Mouse (Mus musculus): ENCODE measurements around the gene Mb21d2. TPM values are rescaled to one million over a fixed set of nuclear protein-coding genes. Genes with fewer than 3 reads are reported as not detected.
A peak's percentile ranks its signal among the peaks of the same experiment; 100 is the strongest.

Mb21d2 gene
- polyA plus RNA-seq, 1 experiment from 2014 or later = 4.7 TPM

DNA sequence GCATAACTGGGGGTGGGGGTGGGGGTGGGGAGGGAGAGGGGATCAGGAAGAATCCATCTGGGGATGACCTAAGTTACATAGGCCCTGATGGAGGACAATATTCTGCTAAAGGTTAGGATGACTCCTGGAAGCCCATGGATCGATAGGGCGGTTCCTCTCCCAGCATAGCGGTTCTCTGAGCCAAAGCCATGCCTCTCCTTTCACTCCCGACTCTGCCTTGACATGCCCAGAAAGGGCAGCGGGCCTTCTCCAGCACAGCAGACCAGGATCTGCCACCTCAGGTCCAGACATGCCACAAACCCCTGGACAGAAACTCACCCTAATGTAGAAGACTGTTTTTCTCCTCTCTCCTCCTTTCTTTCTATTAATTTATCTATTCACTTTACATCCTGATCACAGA, 44.8 kb downstream of the Mb21d2 start:
- no peak overlapping the region for H3K4me3 ChIP-seq (ENCODE audit: control insufficient read depth in 1 of 2, insufficient read depth in 1 of 2, low read depth in 1 of 2, low read length in 2 of 2)
- no peak overlapping the region for H3K4me2 ChIP-seq (ENCODE audit: low read length)
- H3K27me3 ChIP-seq (ENCODE audit: control insufficient read depth, insufficient read depth, low read length) = no peaks in the 10 kb centered on the region
- H3K27ac ChIP-seq (replicated peaks in 1 of 2; ENCODE audit: control insufficient read depth in 1 of 2, insufficient read depth in 1 of 2, low read depth in 2 of 2, low read length in 2 of 2) = no peak overlapping the region
- H3K36me3 ChIP-seq (ENCODE audit: control insufficient read depth, insufficient read depth, low read length) = no peaks in the 10 kb centered on the region
- 83% methylated on average over 5 of the region's 5 CpGs for WGBS
- peaks cover 28 to 33% of the 10 kb centered on the region in 2 experiments for H3K4me1 ChIP-seq (ENCODE audit: control insufficient read depth in 2 of 2, insufficient read depth in 2 of 2, low read length in 2 of 2)
- H3K9ac ChIP-seq (ENCODE audit: low read length) = no peak overlapping the region
- no peak for ATAC-seq (ENCODE audit: insufficient number of reproducible peaks, insufficient read depth, low FRiP score, low read depth)
- H3K9me3 ChIP-seq (ENCODE audit: control insufficient read depth, low read length) = peaks cover 3% of the 10 kb centered on the region

DNA sequence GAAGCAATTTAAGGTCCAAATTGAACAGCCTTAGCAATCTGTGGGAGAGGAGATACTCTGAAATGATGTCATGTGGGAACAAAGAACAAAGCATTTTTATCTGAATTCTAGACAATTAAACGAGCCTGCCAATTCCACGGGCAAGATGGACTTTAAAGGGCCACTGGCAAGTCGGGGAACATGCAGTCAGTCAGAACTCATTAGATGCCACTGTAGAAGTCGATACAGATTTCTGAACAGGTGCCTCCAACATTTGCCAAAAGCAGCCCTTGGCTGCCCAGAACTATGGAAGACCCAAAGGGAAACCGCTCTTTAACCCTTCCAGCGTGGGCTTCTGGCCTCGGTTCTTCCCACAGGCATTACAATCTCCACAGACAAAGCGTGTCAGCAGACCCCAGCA, 45.8 kb downstream of the Mb21d2 start:
- peaks cover 28 to 33% of the 10 kb centered on the region in 2 experiments for H3K4me1 ChIP-seq (ENCODE audit: control insufficient read depth in 2 of 2, insufficient read depth in 2 of 2, low read length in 2 of 2)
- H3K9ac ChIP-seq (ENCODE audit: low read length) = no peak overlapping the region
- no peak overlapping the region for H3K4me3 ChIP-seq (ENCODE audit: control insufficient read depth in 1 of 2, insufficient read depth in 1 of 2, low read depth in 1 of 2, low read length in 2 of 2)
- no peaks in the 10 kb centered on the region for H3K9me3 ChIP-seq (ENCODE audit: control insufficient read depth, low read length)
- H3K4me2 ChIP-seq (ENCODE audit: low read length) = no peak overlapping the region
- H3K27me3 ChIP-seq (ENCODE audit: control insufficient read depth, insufficient read depth, low read length) = no peaks in the 10 kb centered on the region
- no peaks in the 10 kb centered on the region for H3K36me3 ChIP-seq (ENCODE audit: control insufficient read depth, insufficient read depth, low read length)
- no peak overlapping the region for H3K27ac ChIP-seq (replicated peaks in 1 of 2; ENCODE audit: control insufficient read depth in 1 of 2, insufficient read depth in 1 of 2, low read depth in 2 of 2, low read length in 2 of 2)
- no peak for ATAC-seq (ENCODE audit: insufficient number of reproducible peaks, insufficient read depth, low FRiP score, low read depth)
- 68% methylated on average over 8 of the region's 8 CpGs for WGBS

GRCm38 (mm10) chr16:28882687-28883428, 46.6 kb downstream of the Mb21d2 start:
- Histone ChIP-seq H3K27me3 (ENCODE audit: control insufficient read depth, insufficient read depth, low read length) (no peaks in the 10 kb centered on the region), H3K4me3 (ENCODE audit: control insufficient read depth in 1 of 2, insufficient read depth in 1 of 2, low read depth in 1 of 2, low read length in 2 of 2) (no peak overlapping the region), H3K9me3 (ENCODE audit: control insufficient read depth, low read length) (no peaks in the 10 kb centered on the region), H3K36me3 (ENCODE audit: control insufficient read depth, insufficient read depth, low read length) (no peaks in the 10 kb centered on the region), H3K27ac (replicated peaks in 1 of 2; ENCODE audit: control insufficient read depth in 1 of 2, insufficient read depth in 1 of 2, low read depth in 2 of 2, low read length in 2 of 2) (peak overlapping the region; percentile 52 to 70), H3K4me2 (ENCODE audit: low read length) (peak overlapping the region; percentile 39), H3K9ac (ENCODE audit: low read length) (no peak overlapping the region), H3K4me1 (ENCODE audit: control insufficient read depth in 2 of 2, insufficient read depth in 2 of 2, low read length in 2 of 2) (peaks cover 28 to 33% of the 10 kb centered on the region in 2 experiments)
- WGBS = 24% methylated on average over 21 of the region's 21 CpGs
- ATAC-seq (ENCODE audit: insufficient number of reproducible peaks, insufficient read depth, low FRiP score, low read depth) = peak; percentile 28; the same call in 1 of the 2 replicates

DNA sequence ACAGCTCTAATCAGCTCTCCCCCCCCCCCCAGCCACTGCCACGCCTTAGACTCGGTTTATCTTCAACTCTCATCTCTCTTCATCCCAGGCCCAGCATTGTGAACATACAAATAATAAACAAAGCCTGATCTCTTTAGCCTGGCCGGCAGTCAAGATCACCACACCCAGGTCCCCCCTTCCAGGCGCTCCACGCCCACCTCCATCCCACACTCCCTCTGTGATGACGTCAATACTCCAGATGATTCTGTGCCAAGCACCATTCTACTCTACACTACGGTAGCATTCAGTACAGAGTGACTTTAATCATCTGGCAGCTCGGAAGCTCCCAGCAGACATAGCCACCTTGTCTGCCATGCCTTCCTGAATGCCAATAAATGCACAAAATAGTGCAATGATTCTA, 47.7 kb downstream of the Mb21d2 start:
- no peak overlapping the region for H3K27ac ChIP-seq (replicated peaks in 1 of 2; ENCODE audit: control insufficient read depth in 1 of 2, insufficient read depth in 1 of 2, low read depth in 2 of 2, low read length in 2 of 2)

DNA sequence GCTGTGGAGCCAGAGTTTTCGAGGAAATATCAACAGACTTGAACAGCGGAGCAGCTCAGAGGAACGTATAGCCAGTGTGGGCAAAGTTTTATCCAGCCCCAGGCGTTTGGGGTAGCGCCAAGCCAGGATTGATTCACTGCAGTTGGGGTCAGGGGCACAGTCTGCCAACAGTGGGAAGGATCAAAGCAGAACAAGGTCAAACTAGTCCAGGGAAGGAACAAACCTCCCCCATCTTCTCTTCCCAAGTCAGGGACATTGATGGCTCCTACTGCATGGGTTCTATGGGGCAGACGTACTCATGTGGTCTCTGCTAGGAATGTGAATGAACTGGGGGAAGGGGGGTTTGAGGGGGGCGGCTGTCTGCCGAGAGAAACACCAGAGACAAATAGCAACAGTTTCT, 48.7 kb downstream of the Mb21d2 start:
- Histone ChIP-seq H3K4me2 (ENCODE audit: low read length) (peak overlapping the region; percentile 34), H3K27me3 (ENCODE audit: control insufficient read depth, insufficient read depth, low read length) (no peaks in the 10 kb centered on the region), H3K4me1 (ENCODE audit: control insufficient read depth in 2 of 2, insufficient read depth in 2 of 2, low read length in 2 of 2) (peaks cover 25 to 33% of the 10 kb centered on the region in 2 experiments), H3K4me3 (ENCODE audit: control insufficient read depth in 1 of 2, insufficient read depth in 1 of 2, low read depth in 1 of 2, low read length in 2 of 2) (no peak overlapping the region), H3K36me3 (ENCODE audit: control insufficient read depth, insufficient read depth, low read length) (no peaks in the 10 kb centered on the region), H3K9me3 (ENCODE audit: control insufficient read depth, low read length) (no peaks in the 10 kb centered on the region), H3K27ac (replicated peaks in 1 of 2; ENCODE audit: control insufficient read depth in 1 of 2, insufficient read depth in 1 of 2, low read depth in 2 of 2, low read length in 2 of 2) (no peak overlapping the region; a peak in 1 of 4 replicates), H3K9ac (ENCODE audit: low read length) (no peak overlapping the region)
- WGBS = 30% methylated on average over 8 of the region's 8 CpGs
- no peak for ATAC-seq (ENCODE audit: insufficient number of reproducible peaks, insufficient read depth, low FRiP score, low read depth)

More for the DNA sequence above, 47.7 kb downstream of the Mb21d2 start:
- ATAC-seq (ENCODE audit: insufficient number of reproducible peaks, insufficient read depth, low FRiP score, low read depth) = no peak
- Histone ChIP-seq H3K27me3 (ENCODE audit: control insufficient read depth, insufficient read depth, low read length) (no peaks in the 10 kb centered on the region), H3K36me3 (ENCODE audit: control insufficient read depth, insufficient read depth, low read length) (no peaks in the 10 kb centered on the region), H3K9ac (ENCODE audit: low read length) (no peak overlapping the region), H3K4me1 (ENCODE audit: control insufficient read depth in 2 of 2, insufficient read depth in 2 of 2, low read length in 2 of 2) (peaks cover 28 to 33% of the 10 kb centered on the region in 2 experiments), H3K4me2 (ENCODE audit: low read length) (peak overlapping the region; percentile 34), H3K9me3 (ENCODE audit: control insufficient read depth, low read length) (no peaks in the 10 kb centered on the region), H3K4me3 (ENCODE audit: control insufficient read depth in 1 of 2, insufficient read depth in 1 of 2, low read depth in 1 of 2, low read length in 2 of 2) (no peak overlapping the region)
- 29% methylated on average over 8 of the region's 8 CpGs for WGBS

DNA sequence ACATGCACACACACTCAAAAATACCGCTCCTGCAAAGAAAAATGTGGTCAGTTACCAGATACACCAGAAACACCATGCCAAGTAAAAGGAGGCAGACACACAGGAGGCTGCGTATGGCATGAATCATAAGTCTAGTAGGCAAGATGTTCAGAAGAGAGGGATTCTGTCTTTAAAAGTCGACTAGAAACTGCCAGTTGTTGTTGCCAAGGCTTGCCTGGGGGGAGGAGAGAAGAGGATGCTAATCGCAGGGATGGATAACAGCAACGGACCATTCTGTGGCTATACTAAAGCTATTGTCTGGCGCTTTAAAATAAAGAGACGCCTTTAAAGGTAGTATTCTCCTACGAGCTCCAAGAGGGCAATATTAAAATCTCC, 49.2 kb downstream of the Mb21d2 start:
- peaks cover 25 to 33% of the 10 kb centered on the region in 2 experiments for H3K4me1 ChIP-seq (ENCODE audit: control insufficient read depth in 2 of 2, insufficient read depth in 2 of 2, low read length in 2 of 2)
- WGBS = 63% methylated on average over 8 of the region's 8 CpGs
- ATAC-seq (ENCODE audit: insufficient number of reproducible peaks, insufficient read depth, low FRiP score, low read depth) = no peak

DNA sequence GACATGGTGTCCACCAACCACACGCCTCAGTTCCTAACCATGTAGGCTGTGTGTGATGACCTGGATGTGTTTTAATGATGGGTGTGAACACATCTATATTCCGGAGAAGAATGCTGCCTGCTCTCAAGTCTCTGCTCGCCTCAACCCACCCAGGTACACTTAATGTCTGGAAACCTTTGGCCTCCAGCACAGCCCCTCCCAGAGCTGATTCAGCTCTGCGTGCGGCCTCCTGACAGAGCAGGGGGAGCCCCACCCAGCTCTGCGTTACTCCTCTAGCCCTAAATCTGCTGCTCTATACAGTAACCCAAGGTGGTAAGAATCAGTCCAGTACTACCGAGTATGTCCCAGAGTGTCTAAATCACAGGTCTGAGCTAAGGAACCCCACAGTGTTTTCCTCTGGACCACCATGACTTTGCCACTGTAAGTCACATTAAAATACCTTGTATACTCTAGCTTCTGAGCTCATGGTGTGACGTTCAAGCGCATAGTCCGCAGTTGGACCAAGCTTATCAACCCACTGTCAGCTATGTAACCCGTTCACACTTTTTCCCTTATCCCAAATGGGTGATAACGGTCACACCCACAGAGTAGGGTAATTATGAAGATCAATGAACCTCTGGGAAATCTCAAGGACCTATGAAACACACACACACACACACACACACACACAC, 49.7 kb downstream of the Mb21d2 start:
- H3K36me3 ChIP-seq (ENCODE audit: control insufficient read depth, insufficient read depth, low read length) = no peaks in the 10 kb centered on the region
- H3K4me3 ChIP-seq (ENCODE audit: control insufficient read depth in 1 of 2, insufficient read depth in 1 of 2, low read depth in 1 of 2, low read length in 2 of 2) = no peak overlapping the region
- no peaks in the 10 kb centered on the region for H3K9me3 ChIP-seq (ENCODE audit: control insufficient read depth, low read length)
- H3K9ac ChIP-seq (ENCODE audit: low read length) = no peak overlapping the region
- no peak overlapping the region for H3K4me2 ChIP-seq (ENCODE audit: low read length)
- H3K27ac ChIP-seq (replicated peaks in 1 of 2; ENCODE audit: control insufficient read depth in 1 of 2, insufficient read depth in 1 of 2, low read depth in 2 of 2, low read length in 2 of 2) = no peak overlapping the region
- no peak for ATAC-seq (ENCODE audit: insufficient number of reproducible peaks, insufficient read depth, low FRiP score, low read depth)
- peaks cover 25 to 33% of the 10 kb centered on the region in 2 experiments for H3K4me1 ChIP-seq (ENCODE audit: control insufficient read depth in 2 of 2, insufficient read depth in 2 of 2, low read length in 2 of 2)
- no peaks in the 10 kb centered on the region for H3K27me3 ChIP-seq (ENCODE audit: control insufficient read depth, insufficient read depth, low read length)
- WGBS = 68% methylated on average over 12 of the region's 12 CpGs

More for the DNA sequence above, 49.2 kb downstream of the Mb21d2 start:
- H3K4me3 ChIP-seq (ENCODE audit: control insufficient read depth in 1 of 2, insufficient read depth in 1 of 2, low read depth in 1 of 2, low read length in 2 of 2) = no peak overlapping the region
- no peak overlapping the region; a peak in 1 of 4 replicates for H3K27ac ChIP-seq (replicated peaks in 1 of 2; ENCODE audit: control insufficient read depth in 1 of 2, insufficient read depth in 1 of 2, low read depth in 2 of 2, low read length in 2 of 2)
- H3K9me3 ChIP-seq (ENCODE audit: control insufficient read depth, low read length) = no peaks in the 10 kb centered on the region
- H3K27me3 ChIP-seq (ENCODE audit: control insufficient read depth, insufficient read depth, low read length) = no peaks in the 10 kb centered on the region
- H3K9ac ChIP-seq (ENCODE audit: low read length) = no peak overlapping the region
- H3K36me3 ChIP-seq (ENCODE audit: control insufficient read depth, insufficient read depth, low read length) = no peaks in the 10 kb centered on the region
- peak overlapping the region; percentile 34; the same call in 1 of the 2 replicates for H3K4me2 ChIP-seq (ENCODE audit: low read length)
